Mouse (Mus musculus) heart, adult 2 months (tissue): ENCODE data around the gene Caskin2. TPM values are rescaled to one million over a fixed set of nuclear protein-coding genes. Genes with fewer than 3 reads are reported as not detected.

Experiments used
- DNase-seq, 2 experiments: peaks; one replicate each; pipeline ENCODE4 v3.0.0; 2021
- H3K27ac ChIP-seq: fragments of 200-600 bp; 2 replicates; pipeline ENCODE4 v1.8.1; 2022
- H3K27me3 ChIP-seq: fragments of 200-500 bp; 2 replicates; pipeline ENCODE4 v1.6.1; 2012; ENCODE audit warnings: mild to moderate bottlenecking, low read length, inconsistent platforms, mixed read lengths; ENCODE audit not compliant: control insufficient read depth, insufficient read depth
- H3K36me3 ChIP-seq: fragments of 200-500 bp; 2 replicates; pipeline ENCODE4 v1.6.1; 2012; ENCODE audit warnings: low read length, inconsistent platforms; ENCODE audit not compliant: control insufficient read depth, insufficient read depth
- H3K4me1 ChIP-seq: fragments of 200-500 bp; 2 replicates; pipeline ENCODE4 v1.6.1; 2011; ENCODE audit warnings: low read length; ENCODE audit not compliant: control insufficient read depth, insufficient read depth
- H3K4me3 ChIP-seq: fragments of 200-600 bp; 2 replicates; pipeline ENCODE4 v1.8.1; 2022
- H3K79me2 ChIP-seq: fragments of 200-500 bp; replicated peaks from 2 replicates; pipeline ENCODE4 v1.6.1; 2012; ENCODE audit warnings: mild to moderate bottlenecking, inconsistent platforms, low read length, moderate library complexity, mixed read lengths; ENCODE audit not compliant: control insufficient read depth, insufficient read depth
- H3K9ac ChIP-seq: fragments of 200-500 bp; 2 replicates; pipeline ENCODE4 v1.6.1; 2012; ENCODE audit warnings: low read depth, mild to moderate bottlenecking, control low read depth, inconsistent platforms, low read length, mixed read lengths
- CTCF ChIP-seq: fragments of 200-600 bp; IDR thresholded peaks from 2 replicates; pipeline ENCODE4 v1.8.1; 2022; ENCODE audit warnings: antibody characterized with exemption, mild to moderate bottlenecking, moderate library complexity
- EP300 ChIP-seq: fragments of 200-500 bp; IDR thresholded peaks from 2 replicates; pipeline ENCODE4 v1.6.1; 2011; ENCODE audit warnings: low read depth, low read length, control low read depth; ENCODE audit not compliant: insufficient read depth
- POLR2A ChIP-seq: fragments of 200-500 bp; IDR thresholded peaks from 2 replicates; pipeline ENCODE4 v1.6.1; 2011; ENCODE audit warnings: mild to moderate bottlenecking, low read depth, low read length, control low read depth; ENCODE audit not compliant: insufficient read depth
- WGBS: fragments of 180-500 bp; shearing (Covaris S2); methylation state at CpG from one replicate; pipeline ENCODE4 v1.1.7; 2018; 5-methylcytosine and 5-hydroxymethylcytosine counted together
- intact Hi-C: fragments of 180-260 bp; cut with DNase I; formaldehyde crosslinking; loops from one replicate; pipeline ENCODE4 v1.15.1; 2025
- polyA plus RNA-seq: library from polyadenylated mRNA; depleted of rRNA; stranded (reverse); fragments of >200 nt; gene quantifications from 2 replicates; pipeline ENCODE4 v1.2.3, GENCODE M21; 2012
- total RNA-seq, 2 experiments: library from RNA; stranded (reverse); gene quantifications; 2 replicates each; pipeline ENCODE4 v1.2.3; 2021

Caskin2 gene
- total and polyA plus RNA-seq, 3 experiments: 38.5 to 43.8 (median 40.5) TPM

GRCm38 (mm10) chr11:115811381-115812093, 1.9 kb downstream of the Caskin2 start:
- Histone ChIP-seq H3K79me2 (peaks cover 4% of the 10 kb centered on the region; the same call in 1 of the 2 replicates), H3K36me3 (peaks cover 6% of the 10 kb centered on the region; the same call in 1 of the 2 replicates), H3K27ac (peak overlapping the region; percentile 94), H3K4me3 (peak overlapping the region; percentile 95), H3K27me3 (no peaks in the 10 kb centered on the region), H3K4me1 (peaks cover 18% of the 10 kb centered on the region), H3K9ac (peak overlapping the region; percentile 78)
- intact Hi-C loops: loop anchor here (5.0 kb wide), 1 partner anchor 164 kb away; no protein-coding TSS in a partner anchor
- DNase-seq: peak in 1 of 2 experiments; percentile 45
- no peak for TF ChIP-seq CTCF
- TF ChIP-seq EP300: no peak
- no peak for TF ChIP-seq POLR2A
- 27% methylated on average over 20 of the region's 20 CpGs for WGBS

- peak overlapping the region; percentile 94 for H3K27ac ChIP-seq
- H3K4me3 ChIP-seq: peak overlapping the region; percentile 95
- intact Hi-C loops: loop anchor here (5.0 kb wide), 1 partner anchor 163 kb away; no protein-coding TSS in a partner anchor
- H3K79me2 ChIP-seq: peaks cover 4% of the 10 kb centered on the region; the same call in 1 of the 2 replicates
- WGBS: 28% methylated on average over 14 of the region's 14 CpGs
- H3K4me1 ChIP-seq: peaks cover 20% of the 10 kb centered on the region
- DNase-seq: peak; percentile 75 to 76
- H3K27me3 ChIP-seq: no peaks in the 10 kb centered on the region
- peak; percentile 63 for TF ChIP-seq POLR2A
- TF ChIP-seq CTCF: no peak
- TF ChIP-seq EP300: 0 out of 2 replicates have a peak, but pooled peaks have one; percentile 22
- peak overlapping the region; percentile 78 for H3K9ac ChIP-seq
- peaks cover 9% of the 10 kb centered on the region for H3K36me3 ChIP-seq
These were observed 3.1 kb downstream of the Caskin2 start for GRCm38 (mm10) chr11:115810377-115810776.

GRCm38 (mm10) chr11:115809311-115809781, 4.1 kb downstream of the Caskin2 start:
- H3K27ac ChIP-seq: peak overlapping the region; percentile 94
- TF ChIP-seq EP300 (peak; percentile 68; the same call in 1 of the 2 replicates), CTCF (peak; percentile 53), POLR2A (peak; percentile 73)
- H3K27me3 ChIP-seq: no peaks in the 10 kb centered on the region
- H3K36me3 ChIP-seq: peaks cover 9% of the 10 kb centered on the region
- DNase-seq: peak; percentile 74 to 83
- intact Hi-C loops: loop anchor here (1.0 kb wide), 1 partner anchor 30 kb away; no protein-coding TSS in a partner anchor
- H3K9ac ChIP-seq: peak overlapping the region; percentile 78
- peak overlapping the region; percentile 95 for H3K4me3 ChIP-seq
- H3K79me2 ChIP-seq: peaks cover 4% of the 10 kb centered on the region; the same call in 1 of the 2 replicates
- H3K4me1 ChIP-seq: peaks cover 20% of the 10 kb centered on the region
- WGBS: 22% methylated on average over 8 of the region's 8 CpGs

GRCm38 (mm10) chr11:115808696-115809310, 4.6 kb downstream of the Caskin2 start:
- H3K4me1 ChIP-seq: peaks cover 20% of the 10 kb centered on the region
- TF ChIP-seq POLR2A (no peak), CTCF (no peak), EP300 (no peak)
- intact Hi-C loops: loop anchor here (1.0 kb wide), 1 partner anchor 30 kb away; no protein-coding TSS in a partner anchor
- WGBS: 17% methylated on average over 10 of the region's 10 CpGs
- peaks cover 9% of the 10 kb centered on the region for H3K36me3 ChIP-seq
- H3K79me2 ChIP-seq: peaks cover 4% of the 10 kb centered on the region; the same call in 1 of the 2 replicates
- H3K9ac ChIP-seq: peak overlapping the region; percentile 47
- no peaks in the 10 kb centered on the region for H3K27me3 ChIP-seq
- DNase-seq: peak; percentile 65 to 70
- H3K27ac ChIP-seq: peak overlapping the region; percentile 94
- H3K4me3 ChIP-seq: peak overlapping the region; percentile 39

GRCm38 (mm10) chr11:115807971-115808370, 5.5 kb downstream of the Caskin2 start:
- WGBS: 57% methylated on average over 11 of the region's 11 CpGs
- H3K4me3 ChIP-seq: peak overlapping the region; percentile 39

More at GRCm38 (mm10) chr11:115807971-115808370, 5.5 kb downstream of the Caskin2 start:
- peak in 1 of 2 experiments; percentile 46 for DNase-seq
- H3K9ac ChIP-seq: peak overlapping the region; percentile 47
- peaks cover 23% of the 10 kb centered on the region for H3K4me1 ChIP-seq
- peaks cover 4% of the 10 kb centered on the region; the same call in 1 of the 2 replicates for H3K79me2 ChIP-seq
- no peaks in the 10 kb centered on the region for H3K27me3 ChIP-seq
- peak overlapping the region; percentile 94 for H3K27ac ChIP-seq
- intact Hi-C loops: no loop called here
- H3K36me3 ChIP-seq: peaks cover 9% of the 10 kb centered on the region
- TF ChIP-seq CTCF (no peak), EP300 (no peak), POLR2A (no peak)
